Mouse (Mus musculus): ENCODE data around the gene Pla2g4e.

DNA sequence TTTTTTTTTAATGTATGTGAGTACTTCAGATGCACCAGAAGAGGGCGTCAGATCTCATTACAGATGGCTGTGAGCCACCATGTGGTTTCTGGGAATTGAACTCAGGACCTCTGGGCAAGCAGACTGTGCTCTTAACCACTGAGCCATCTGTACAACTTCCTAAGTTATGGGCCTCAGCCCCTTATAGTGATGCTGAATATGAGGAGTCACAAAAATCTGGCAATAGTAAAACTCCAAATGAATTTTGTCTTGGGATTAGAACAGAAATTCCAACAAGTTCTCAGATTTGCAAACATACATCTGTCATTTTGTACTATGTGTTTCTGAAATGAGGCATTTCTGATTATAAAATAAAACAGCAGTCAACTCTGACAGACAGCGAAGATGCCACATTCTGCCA is 33.7 kb downstream of the Pla2g4e start:
- TF ChIP-seq TAL1 (IDR thresholded peaks at IDR 0.05; ENCODE audit: low read length) = no peak
- no peak for TF ChIP-seq GATA1 (IDR thresholded peaks at IDR 0.05; ENCODE audit: low read length)

Measured in erythroblast, embryonic 14.5 days (primary cell).